Mouse (Mus musculus): Measurements from ENCODE around the gene Clic4.
"Not testable (repeated sequence)": the region's sequence is repeated elsewhere in the genome, so short reads cannot be mapped to it uniquely, and the experiment has no call there.

DNA sequence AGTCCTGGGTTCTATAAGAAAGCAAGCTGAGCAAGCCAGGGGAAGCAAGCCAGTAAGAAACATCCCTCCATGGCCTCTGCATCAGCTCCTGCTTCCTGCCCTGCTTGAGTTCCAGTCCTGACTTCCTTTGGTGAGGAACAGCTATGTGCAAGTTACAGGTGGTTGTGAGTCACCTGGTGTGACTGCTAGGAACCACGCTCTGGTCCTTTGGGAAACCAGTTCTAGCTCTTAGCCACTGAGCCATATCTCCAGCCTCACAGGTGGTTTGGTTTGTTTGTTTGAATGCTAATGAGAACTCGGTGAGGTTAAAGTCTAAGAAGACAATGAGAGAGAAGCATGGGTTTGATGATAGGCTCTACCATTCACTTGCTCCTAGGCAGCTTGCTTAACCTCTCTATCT is 7.4 kb upstream of the Clic4 start:
- not testable (repeated sequence) for TF ChIP-seq POLR2A (IDR thresholded peaks at IDR 0.05; ENCODE audit: borderline replicate concordance, control insufficient read depth, low read depth, low read length); CTCF (IDR thresholded peaks at IDR 0.05; ENCODE audit: control insufficient read depth, insufficient read depth, low read length)
